Mouse (Mus musculus) bone marrow macrophage, adult 2 months (primary cell): ENCODE data around the gene Gmfg.

ENCODE experiments used
- CTCF ChIP-seq: IDR thresholded peaks from 2 replicates; pipeline ENCODE4 v1.5.1; 2012; ENCODE audit warnings: low read depth, mild to moderate bottlenecking, low read length, moderate library complexity
- POLR2A ChIP-seq: IDR thresholded peaks from 2 replicates; pipeline ENCODE4 v1.6.1; 2012; ENCODE audit warnings: mild to moderate bottlenecking, low read depth, low read length, borderline replicate concordance

DNA sequence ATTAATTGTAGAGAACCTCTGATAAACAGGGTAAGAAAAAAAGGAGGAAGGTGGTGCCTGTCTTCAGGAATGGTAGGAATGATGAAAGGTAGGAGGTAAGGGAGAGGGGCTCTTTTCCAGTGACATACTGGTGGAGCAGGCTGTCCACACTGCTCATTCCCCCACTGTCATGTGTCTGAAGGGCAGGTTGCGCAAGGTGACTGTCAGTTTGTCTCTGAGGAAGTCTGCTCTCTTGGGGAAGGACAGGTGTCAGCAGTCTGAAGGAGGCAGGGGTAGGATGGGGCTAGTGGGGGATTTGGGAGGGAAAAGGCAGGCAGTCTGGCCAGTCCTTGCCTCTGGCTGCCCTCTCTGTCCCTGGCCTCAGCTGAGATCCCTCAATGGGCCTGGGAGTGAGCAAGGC is 36.2 kb upstream of the Gmfg start:
- TF ChIP-seq CTCF, result no peak
- TF ChIP-seq POLR2A, result no peak
